Mouse (Mus musculus): ENCODE measurements around the gene Ghrh. TPM values are rescaled to one million over a fixed set of nuclear protein-coding genes. Genes with fewer than 3 reads are reported as not detected.

Gene Ghrh
- polyA plus RNA-seq, 1 experiment from 2014 or later, result not detected

- H3K27ac ChIP-seq, result no peak overlapping the region
- no peak for ATAC-seq (ENCODE audit: insufficient number of reproducible peaks, insufficient read depth, low FRiP score, low TSS enrichment, low read depth)
Measured at GRCm38 (mm10) chr2:157375051-157375450, 27.7 kb upstream of the Ghrh start.

GRCm38 (mm10) chr2:157373681-157374080 lies 26.4 kb upstream of the Ghrh start:
- H3K4me2 ChIP-seq, result no peak overlapping the region
- H3K27ac ChIP-seq, result no peak overlapping the region
- no peak overlapping the region for H3K4me3 ChIP-seq (replicated peaks)
- no peaks in the 10 kb centered on the region for H3K27me3 ChIP-seq
- H3K9ac ChIP-seq (replicated peaks), result no peak overlapping the region
- 91% methylated on average over 3 of the region's 3 CpGs for WGBS
- H3K36me3 ChIP-seq, result peaks cover 18% of the 10 kb centered on the region; the same call in 1 of the 2 replicates
- peaks cover 18% of the 10 kb centered on the region for H3K4me1 ChIP-seq (replicated peaks)
- ATAC-seq (ENCODE audit: insufficient number of reproducible peaks, insufficient read depth, low FRiP score, low TSS enrichment, low read depth), result no peak
- H3K9me3 ChIP-seq, result no peaks in the 10 kb centered on the region

More at GRCm38 (mm10) chr2:157375051-157375450, 27.7 kb upstream of the Ghrh start:
- peaks cover 17% of the 10 kb centered on the region for H3K4me1 ChIP-seq (replicated peaks)
- H3K36me3 ChIP-seq, result peaks cover 28% of the 10 kb centered on the region
- H3K9me3 ChIP-seq, result no peaks in the 10 kb centered on the region
- 63% methylated on average over 8 of the region's 8 CpGs for WGBS
- no peaks in the 10 kb centered on the region for H3K27me3 ChIP-seq
- no peak overlapping the region for H3K4me2 ChIP-seq
- no peak overlapping the region for H3K4me3 ChIP-seq (replicated peaks)
- no peak overlapping the region for H3K9ac ChIP-seq (replicated peaks)

- Histone ChIP-seq H3K27ac (no peak overlapping the region), H3K9me3 (no peaks in the 10 kb centered on the region), H3K4me2 (no peak overlapping the region), H3K9ac (replicated peaks) (no peak overlapping the region), H3K4me3 (replicated peaks) (no peak overlapping the region), H3K36me3 (peaks cover 18% of the 10 kb centered on the region; the same call in 1 of the 2 replicates), H3K27me3 (no peaks in the 10 kb centered on the region), H3K4me1 (replicated peaks) (peaks cover 30% of the 10 kb centered on the region)
- ATAC-seq (ENCODE audit: insufficient number of reproducible peaks, insufficient read depth, low FRiP score, low TSS enrichment, low read depth), result no peak
- 78% methylated on average over 6 of the region's 6 CpGs for WGBS
Measured at GRCm38 (mm10) chr2:157371696-157372095, 24.4 kb upstream of the Ghrh start.

- Histone ChIP-seq H3K27ac (peak overlapping the region; percentile 92), H3K4me3 (replicated peaks) (peak overlapping the region; percentile 89), H3K9ac (replicated peaks) (peak overlapping the region; percentile 92), H3K27me3 (no peaks in the 10 kb centered on the region), H3K4me1 (replicated peaks) (peaks cover 13% of the 10 kb centered on the region; the same call in 1 of the 2 replicates), H3K9me3 (no peaks in the 10 kb centered on the region), H3K4me2 (peak overlapping the region; percentile 85), H3K36me3 (peaks cover 18% of the 10 kb centered on the region; the same call in 1 of the 2 replicates)
- WGBS, result 6% methylated on average over 13 of the region's 13 CpGs
- no peak; the same call in 1 of the 2 replicates for ATAC-seq (ENCODE audit: insufficient number of reproducible peaks, insufficient read depth, low FRiP score, low TSS enrichment, low read depth)
Measured at GRCm38 (mm10) chr2:157367991-157368390, 20.7 kb upstream of the Ghrh start.

GRCm38 (mm10) chr2:157367184-157367893 lies 20.0 kb upstream of the Ghrh start, which contains the start of gene Manbal:
Manbal (plus strand) TSS chr2:157367594.
- Histone ChIP-seq H3K4me2 (peak within 1 kb of the TSS; percentile 85), H3K27me3 (no peaks in the 10 kb centered on the region), H3K27ac (peak within 1 kb of the TSS; percentile 92), H3K36me3 (peaks cover 13% of the 10 kb centered on the region; the same call in 1 of the 2 replicates), H3K9me3 (no peaks in the 10 kb centered on the region), H3K9ac (replicated peaks) (peak within 1 kb of the TSS; percentile 92), H3K4me1 (replicated peaks) (peaks cover 13% of the 10 kb centered on the region; the same call in 1 of the 2 replicates), H3K4me3 (replicated peaks) (peak within 1 kb of the TSS; percentile 89)
- 4% methylated on average over 42 of the region's 42 CpGs for WGBS
- peak; percentile 69; the same call in 1 of the 2 replicates for ATAC-seq (ENCODE audit: insufficient number of reproducible peaks, insufficient read depth, low FRiP score, low TSS enrichment, low read depth)

GRCm38 (mm10) chr2:157366762-157367161 lies 19.5 kb upstream of the Ghrh start:
- peak overlapping the region; percentile 89 for H3K4me3 ChIP-seq (replicated peaks)
- peaks cover 13% of the 10 kb centered on the region; the same call in 1 of the 2 replicates for H3K4me1 ChIP-seq (replicated peaks)
- 85% methylated on average over 9 of the region's 9 CpGs for WGBS
- no peak overlapping the region for H3K27ac ChIP-seq
- no peaks in the 10 kb centered on the region for H3K27me3 ChIP-seq
- peak overlapping the region; percentile 85 for H3K4me2 ChIP-seq
- H3K9ac ChIP-seq (replicated peaks), result no peak overlapping the region
- H3K36me3 ChIP-seq, result peaks cover 9% of the 10 kb centered on the region; the same call in 1 of the 2 replicates
- no peak for ATAC-seq (ENCODE audit: insufficient number of reproducible peaks, insufficient read depth, low FRiP score, low TSS enrichment, low read depth)
- H3K9me3 ChIP-seq, result no peaks in the 10 kb centered on the region

- Histone ChIP-seq H3K9ac (replicated peaks) (no peak overlapping the region), H3K4me2 (no peak overlapping the region), H3K27me3 (no peaks in the 10 kb centered on the region), H3K9me3 (no peaks in the 10 kb centered on the region), H3K4me1 (replicated peaks) (peaks cover 6% of the 10 kb centered on the region; the same call in 1 of the 2 replicates), H3K36me3 (no peaks in the 10 kb centered on the region), H3K27ac (no peak overlapping the region), H3K4me3 (replicated peaks) (no peak overlapping the region)
- 75% methylated on average over 3 of the region's 3 CpGs for WGBS
- ATAC-seq (ENCODE audit: insufficient number of reproducible peaks, insufficient read depth, low FRiP score, low TSS enrichment, low read depth), result no peak
Measured at GRCm38 (mm10) chr2:157363031-157363430, 15.7 kb upstream of the Ghrh start.

GRCm38 (mm10) chr2:157360028-157360427 lies 12.7 kb upstream of the Ghrh start:
- Histone ChIP-seq H3K4me2 (no peak overlapping the region), H3K9ac (replicated peaks) (no peak overlapping the region), H3K27me3 (no peaks in the 10 kb centered on the region), H3K4me1 (replicated peaks) (no peaks in the 10 kb centered on the region), H3K9me3 (no peaks in the 10 kb centered on the region), H3K4me3 (replicated peaks) (no peak overlapping the region), H3K36me3 (no peaks in the 10 kb centered on the region), H3K27ac (no peak overlapping the region)
- WGBS, result 89% methylated on average over 5 of the region's 5 CpGs
- no peak for ATAC-seq (ENCODE audit: insufficient number of reproducible peaks, insufficient read depth, low FRiP score, low TSS enrichment, low read depth)

GRCm38 (mm10) chr2:157354106-157354505 lies 6.8 kb upstream of the Ghrh start:
- peaks cover 13% of the 10 kb centered on the region for H3K4me1 ChIP-seq (replicated peaks)
- no peak overlapping the region for H3K9ac ChIP-seq (replicated peaks)
- H3K27ac ChIP-seq, result peak overlapping the region; percentile 62
- H3K36me3 ChIP-seq, result no peaks in the 10 kb centered on the region
- H3K9me3 ChIP-seq, result no peaks in the 10 kb centered on the region
- H3K27me3 ChIP-seq, result no peaks in the 10 kb centered on the region
- H3K4me2 ChIP-seq, result no peak overlapping the region
- WGBS, result 28% methylated on average over 3 of the region's 3 CpGs
- H3K4me3 ChIP-seq (replicated peaks), result no peak overlapping the region
- ATAC-seq (ENCODE audit: insufficient number of reproducible peaks, insufficient read depth, low FRiP score, low TSS enrichment, low read depth), result no peak

- Histone ChIP-seq H3K4me1 (replicated peaks) (peaks cover 13% of the 10 kb centered on the region), H3K4me2 (no peak overlapping the region), H3K27ac (no peak overlapping the region), H3K4me3 (replicated peaks) (no peak overlapping the region), H3K36me3 (no peaks in the 10 kb centered on the region), H3K27me3 (no peaks in the 10 kb centered on the region), H3K9me3 (no peaks in the 10 kb centered on the region), H3K9ac (replicated peaks) (no peak overlapping the region)
- WGBS, result 80% methylated on average over 4 of the region's 4 CpGs
- ATAC-seq (ENCODE audit: insufficient number of reproducible peaks, insufficient read depth, low FRiP score, low TSS enrichment, low read depth), result no peak
Measured at GRCm38 (mm10) chr2:157353183-157353582, 5.9 kb upstream of the Ghrh start.

GRCm38 (mm10) chr2:157349121-157349778 lies 1.9 kb upstream of the Ghrh start:
- Histone ChIP-seq H3K4me3 (replicated peaks) (no peak overlapping the region), H3K27ac (no peak overlapping the region), H3K9me3 (no peaks in the 10 kb centered on the region), H3K9ac (replicated peaks) (no peak overlapping the region), H3K27me3 (no peaks in the 10 kb centered on the region; the same call in 1 of the 2 replicates), H3K36me3 (no peaks in the 10 kb centered on the region), H3K4me1 (replicated peaks) (peaks cover 19% of the 10 kb centered on the region), H3K4me2 (no peak overlapping the region)
- 76% methylated on average over 12 of the region's 12 CpGs for WGBS
- no peak for ATAC-seq (ENCODE audit: insufficient number of reproducible peaks, insufficient read depth, low FRiP score, low TSS enrichment, low read depth)

Measured in limb, embryonic 12.5 days (tissue).